Mouse (Mus musculus) testis, adult 2 months (tissue): ENCODE measurements around the gene Pax6. TPM values are rescaled to one million over a fixed set of nuclear protein-coding genes. Genes with fewer than 3 reads are reported as not detected.

Source experiments
- H3K27ac ChIP-seq: fragments of 200-500 bp; 2 replicates; pipeline ENCODE4 v1.5.1; 2012; ENCODE audit warnings: low read depth, low read length; ENCODE audit not compliant: control insufficient read depth, insufficient read depth
- H3K27me3 ChIP-seq: fragments of 200-500 bp; 2 replicates; pipeline ENCODE4 v1.6.1; 2012; ENCODE audit warnings: mild to moderate bottlenecking, low read length, moderate library complexity; ENCODE audit not compliant: control insufficient read depth, insufficient read depth
- H3K36me3 ChIP-seq: fragments of 200-500 bp; 2 replicates; pipeline ENCODE4 v1.6.1; 2012; ENCODE audit warnings: mild to moderate bottlenecking, low read length; ENCODE audit not compliant: control insufficient read depth, insufficient read depth
- H3K4me1 ChIP-seq: fragments of 200-500 bp; 2 replicates; pipeline ENCODE4 v1.6.1; 2012; ENCODE audit warnings: low read length; ENCODE audit not compliant: control insufficient read depth, insufficient read depth
- H3K4me3 ChIP-seq: fragments of 200-500 bp; 2 replicates; pipeline ENCODE4 v1.5.1; 2012; ENCODE audit warnings: low read depth, mild to moderate bottlenecking, low read length, moderate library complexity, mixed read lengths; ENCODE audit not compliant: control insufficient read depth
- CTCF ChIP-seq: fragments of 200-500 bp; IDR thresholded peaks from 2 replicates; pipeline ENCODE4 v1.5.1; 2012; ENCODE audit warnings: low read depth, mild to moderate bottlenecking, inconsistent platforms, low read length, moderate library complexity; ENCODE audit not compliant: control insufficient read depth, insufficient read depth, insufficient replicate concordance
- POLR2A ChIP-seq: fragments of 200-500 bp; IDR thresholded peaks from 2 replicates; pipeline ENCODE4 v1.6.1; 2012; ENCODE audit warnings: low read depth, mild to moderate bottlenecking, inconsistent platforms, low read length, moderate library complexity; ENCODE audit not compliant: control insufficient read depth
- polyA plus RNA-seq: library from polyadenylated mRNA; depleted of rRNA; stranded (reverse); fragments of >200 nt; gene quantifications from 2 replicates; pipeline ENCODE4 v1.2.3, GENCODE M21; 2012

The Pax6 gene
- polyA plus RNA-seq, 1 experiment, result 0.32 TPM

GRCm38 (mm10) chr2:105673631-105674060 is 4.9 kb downstream of the Pax6 start:
- Histone ChIP-seq H3K4me1 (peaks cover 25% of the 10 kb centered on the region), H3K36me3 (no peaks in the 10 kb centered on the region), H3K27me3 (peaks cover 23% of the 10 kb centered on the region), H3K4me3 (no peak overlapping the region), H3K27ac (no peak overlapping the region)
- TF ChIP-seq POLR2A (no peak), CTCF (no peak)

GRCm38 (mm10) chr2:105674061-105674874 is 5.6 kb downstream of the Pax6 start:
- Histone ChIP-seq H3K4me3 (no peak overlapping the region), H3K27me3 (peaks cover 21% of the 10 kb centered on the region), H3K4me1 (peaks cover 19% of the 10 kb centered on the region), H3K27ac (no peak overlapping the region), H3K36me3 (no peaks in the 10 kb centered on the region)
- TF ChIP-seq CTCF (no peak), POLR2A (no peak)

GRCm38 (mm10) chr2:105674875-105675729 is 6.4 kb downstream of the Pax6 start:
- no peak overlapping the region for H3K27ac ChIP-seq
- H3K4me3 ChIP-seq, result no peak overlapping the region
- TF ChIP-seq CTCF (no peak), POLR2A (no peak)
- peaks cover 16% of the 10 kb centered on the region for H3K4me1 ChIP-seq
- H3K27me3 ChIP-seq, result peaks cover 14% of the 10 kb centered on the region
- H3K36me3 ChIP-seq, result no peaks in the 10 kb centered on the region

- no peaks in the 10 kb centered on the region for H3K36me3 ChIP-seq
- TF ChIP-seq CTCF, result no peak
- TF ChIP-seq POLR2A, result no peak
- H3K4me3 ChIP-seq, result no peak overlapping the region
- peaks cover 16% of the 10 kb centered on the region for H3K4me1 ChIP-seq
- no peak overlapping the region for H3K27ac ChIP-seq
- peaks cover 14% of the 10 kb centered on the region for H3K27me3 ChIP-seq
These were observed 7.0 kb downstream of the Pax6 start for GRCm38 (mm10) chr2:105675730-105676079.

GRCm38 (mm10) chr2:105676080-105676908 is 7.6 kb downstream of the Pax6 start:
- peaks cover 18% of the 10 kb centered on the region for H3K4me1 ChIP-seq
- H3K27ac ChIP-seq, result no peak overlapping the region
- H3K36me3 ChIP-seq, result no peaks in the 10 kb centered on the region
- H3K27me3 ChIP-seq, result peaks cover 20% of the 10 kb centered on the region
- peak overlapping the region; percentile 39 for H3K4me3 ChIP-seq
- TF ChIP-seq CTCF, result no peak
- no peak for TF ChIP-seq POLR2A

- Histone ChIP-seq H3K36me3 (no peaks in the 10 kb centered on the region), H3K27me3 (peaks cover 20% of the 10 kb centered on the region), H3K4me1 (peaks cover 18% of the 10 kb centered on the region), H3K27ac (no peak overlapping the region), H3K4me3 (no peak overlapping the region)
- TF ChIP-seq POLR2A (no peak), CTCF (no peak)
These were observed 8.3 kb downstream of the Pax6 start for GRCm38 (mm10) chr2:105676909-105677433.
